Mouse (Mus musculus): ENCODE measurements at regions not wholly inside any gene's neighbourhood (a gene's known extent, or its start where the extent isn't known, plus 50 kb on each side); places are given as distances from the start of the nearest gene placed in this dataset.

DNA sequence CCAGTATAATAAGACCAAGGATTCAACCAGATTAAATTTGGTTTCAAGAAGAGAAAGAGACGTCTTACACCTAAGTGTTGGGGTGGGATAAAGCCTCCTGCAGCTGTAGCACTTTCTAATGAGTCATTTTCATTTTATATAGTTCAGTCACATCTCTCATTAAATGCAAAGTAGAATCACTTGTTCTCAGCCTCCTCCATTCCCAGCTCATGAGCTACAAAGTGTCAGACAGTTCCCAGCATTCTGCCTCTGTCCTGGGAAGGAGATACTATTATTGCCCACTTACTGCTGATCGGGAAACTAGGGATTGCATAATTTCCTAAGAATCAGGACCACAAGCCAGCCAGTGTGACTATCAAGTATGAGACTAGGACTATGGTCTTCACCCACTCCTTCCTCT is 158.9 kb downstream of the Tph2 start:
- no peak overlapping the region for H3K27ac ChIP-seq
- H3K9me3 ChIP-seq (replicated peaks): no peaks in the 10 kb centered on the region
- no peaks in the 10 kb centered on the region for H3K4me1 ChIP-seq (replicated peaks)
- no peaks in the 10 kb centered on the region for H3K27me3 ChIP-seq
- WGBS: 75% methylated on average over 2 of the region's 2 CpGs
- no peaks in the 10 kb centered on the region for H3K36me3 ChIP-seq
- H3K9ac ChIP-seq: no peak overlapping the region
- ATAC-seq (replicated peaks; ENCODE audit: insufficient number of reproducible peaks, insufficient read depth, low FRiP score, low read depth): no peak
- H3K4me2 ChIP-seq: no peak overlapping the region
- H3K4me3 ChIP-seq: no peak overlapping the region

GRCm38 (mm10) chr10:115019443-115019842 is 165.4 kb downstream of the Tph2 start:
- Histone ChIP-seq H3K4me2 (no peak overlapping the region), H3K9me3 (replicated peaks) (no peaks in the 10 kb centered on the region), H3K4me3 (no peak overlapping the region), H3K4me1 (replicated peaks) (no peaks in the 10 kb centered on the region), H3K27ac (no peak overlapping the region), H3K9ac (no peak overlapping the region), H3K36me3 (no peaks in the 10 kb centered on the region), H3K27me3 (no peaks in the 10 kb centered on the region)
- no peak for ATAC-seq (replicated peaks; ENCODE audit: insufficient number of reproducible peaks, insufficient read depth, low FRiP score, low read depth)
- 57% methylated on average over 9 of the region's 9 CpGs for WGBS

GRCm38 (mm10) chr10:115013491-115014001 is 171.3 kb downstream of the Tph2 start:
- Histone ChIP-seq H3K4me3 (no peak overlapping the region), H3K27me3 (no peaks in the 10 kb centered on the region), H3K36me3 (no peaks in the 10 kb centered on the region), H3K4me1 (replicated peaks) (no peaks in the 10 kb centered on the region), H3K9me3 (replicated peaks) (no peaks in the 10 kb centered on the region), H3K27ac (no peak overlapping the region), H3K9ac (no peak overlapping the region), H3K4me2 (peak overlapping the region; percentile 11; the same call in 1 of the 2 replicates)
- WGBS: 27% methylated on average over 11 of the region's 11 CpGs
- no peak for ATAC-seq (replicated peaks; ENCODE audit: insufficient number of reproducible peaks, insufficient read depth, low FRiP score, low read depth)

DNA sequence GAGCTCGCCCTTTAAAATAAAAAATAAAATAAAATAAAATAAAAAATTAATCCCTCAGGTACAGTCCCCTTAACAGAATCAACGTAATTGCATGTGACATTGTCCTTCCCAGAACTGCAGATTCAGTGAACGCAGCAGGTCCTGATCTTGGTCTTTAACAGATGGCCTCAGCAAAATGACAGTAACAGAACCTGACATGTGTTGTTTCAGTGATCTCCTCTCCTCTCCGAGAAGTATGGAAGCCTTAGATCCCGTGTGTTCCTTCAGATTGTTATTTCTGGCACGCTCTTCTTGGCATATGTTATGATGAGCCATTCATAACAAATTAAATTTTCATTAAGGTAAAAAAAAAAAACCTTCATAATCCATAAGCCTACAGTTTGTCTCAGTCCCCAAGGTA is 171.9 kb downstream of the Tph2 start:
- H3K9me3 ChIP-seq (replicated peaks): no peaks in the 10 kb centered on the region
- no peaks in the 10 kb centered on the region for H3K27me3 ChIP-seq
- no peaks in the 10 kb centered on the region for H3K4me1 ChIP-seq (replicated peaks)
- H3K4me3 ChIP-seq: no peak overlapping the region
- H3K36me3 ChIP-seq: no peaks in the 10 kb centered on the region
- H3K4me2 ChIP-seq: no peak overlapping the region
- ATAC-seq (replicated peaks; ENCODE audit: insufficient number of reproducible peaks, insufficient read depth, low FRiP score, low read depth): no peak
- no peak overlapping the region for H3K27ac ChIP-seq
- H3K9ac ChIP-seq: no peak overlapping the region
- 62% methylated on average over 6 of the region's 6 CpGs for WGBS

- Histone ChIP-seq H3K9ac (no peak overlapping the region), H3K27me3 (no peaks in the 10 kb centered on the region), H3K36me3 (no peaks in the 10 kb centered on the region), H3K4me1 (replicated peaks) (no peaks in the 10 kb centered on the region), H3K27ac (no peak overlapping the region), H3K4me3 (no peak overlapping the region), H3K9me3 (replicated peaks) (no peaks in the 10 kb centered on the region), H3K4me2 (no peak overlapping the region)
- 65% methylated on average over 7 of the region's 7 CpGs for WGBS
- no peak for ATAC-seq (replicated peaks; ENCODE audit: insufficient number of reproducible peaks, insufficient read depth, low FRiP score, low read depth)
Observed at GRCm38 (mm10) chr10:115012316-115012715, 172.5 kb downstream of the Tph2 start.

DNA sequence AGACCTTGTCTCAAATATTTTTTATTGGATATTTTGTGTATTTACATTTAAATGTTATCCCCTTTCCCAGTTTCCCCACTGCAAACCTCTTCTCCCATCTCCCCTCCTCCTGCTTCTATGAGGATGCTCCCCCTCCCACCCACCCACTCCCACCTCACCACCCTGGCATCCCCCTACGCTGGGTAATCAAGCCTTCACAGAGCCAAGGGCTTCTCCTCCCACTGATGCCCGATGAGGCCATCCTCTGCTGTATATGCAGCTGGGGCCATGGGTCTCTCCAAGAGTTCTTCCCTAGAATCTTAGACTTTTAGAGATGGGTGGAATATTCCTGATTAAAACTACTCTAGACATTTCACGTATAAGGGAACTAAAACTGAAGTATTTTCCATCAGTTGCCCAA is 172.9 kb downstream of the Tph2 start:
- Histone ChIP-seq H3K9ac (no peak overlapping the region), H3K4me1 (replicated peaks) (no peaks in the 10 kb centered on the region), H3K27ac (no peak overlapping the region), H3K36me3 (no peaks in the 10 kb centered on the region), H3K4me3 (no peak overlapping the region), H3K27me3 (no peaks in the 10 kb centered on the region), H3K9me3 (replicated peaks) (no peaks in the 10 kb centered on the region), H3K4me2 (no peak overlapping the region)
- no peak for ATAC-seq (replicated peaks; ENCODE audit: insufficient number of reproducible peaks, insufficient read depth, low FRiP score, low read depth)
- WGBS: 66% methylated on average over 3 of the region's 3 CpGs

- Histone ChIP-seq H3K36me3 (no peaks in the 10 kb centered on the region), H3K4me3 (no peak overlapping the region), H3K9me3 (replicated peaks) (no peaks in the 10 kb centered on the region), H3K4me1 (replicated peaks) (no peaks in the 10 kb centered on the region), H3K9ac (no peak overlapping the region), H3K4me2 (no peak overlapping the region), H3K27ac (no peak overlapping the region), H3K27me3 (no peaks in the 10 kb centered on the region)
- ATAC-seq (replicated peaks; ENCODE audit: insufficient number of reproducible peaks, insufficient read depth, low FRiP score, low read depth): no peak
- WGBS: 62% methylated on average over 3 of the region's 3 CpGs
Observed at GRCm38 (mm10) chr10:114996400-114996799, 188.4 kb downstream of the Tph2 start.

DNA sequence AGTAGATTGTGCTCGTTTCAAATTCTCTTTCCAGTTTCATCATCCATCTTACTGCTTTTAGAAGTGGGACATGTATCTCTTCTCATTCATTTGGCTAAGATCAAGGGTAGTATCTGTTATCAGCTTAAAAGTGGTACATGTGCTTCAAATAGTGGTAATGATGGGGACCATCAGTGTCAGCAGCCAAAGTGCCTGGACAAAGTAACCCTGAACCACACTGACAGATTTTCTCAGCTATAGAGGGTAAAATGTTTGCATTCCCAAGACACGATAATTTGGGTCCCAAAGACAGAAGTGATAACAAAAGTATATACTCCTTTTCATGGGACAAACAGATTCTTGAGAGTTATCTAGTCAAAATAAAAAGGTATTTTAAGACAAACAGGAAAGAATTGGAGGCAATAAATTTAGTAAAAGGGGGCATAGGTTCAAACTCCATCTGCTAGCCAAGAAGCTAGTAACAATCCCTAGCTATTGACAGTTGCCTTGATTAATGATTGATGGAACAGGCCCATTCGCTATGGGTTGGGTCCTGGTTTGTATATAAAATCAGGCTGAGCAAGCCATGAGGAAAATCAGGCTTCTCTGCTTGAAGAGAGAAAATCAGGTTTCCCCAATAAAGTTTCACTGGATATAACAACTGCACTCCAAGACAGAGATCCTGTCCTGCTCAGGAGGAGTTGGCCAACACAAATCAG is 189.5 kb downstream of the Tph2 start:
- Histone ChIP-seq H3K27me3 (no peaks in the 10 kb centered on the region), H3K4me1 (replicated peaks) (no peaks in the 10 kb centered on the region), H3K9me3 (replicated peaks) (no peaks in the 10 kb centered on the region), H3K4me2 (no peak overlapping the region), H3K27ac (no peak overlapping the region), H3K9ac (no peak overlapping the region), H3K4me3 (no peak overlapping the region), H3K36me3 (no peaks in the 10 kb centered on the region)
- ATAC-seq (replicated peaks; ENCODE audit: insufficient number of reproducible peaks, insufficient read depth, low FRiP score, low read depth): no peak
- WGBS: 50% methylated on average over 3 of the region's 3 CpGs

DNA sequence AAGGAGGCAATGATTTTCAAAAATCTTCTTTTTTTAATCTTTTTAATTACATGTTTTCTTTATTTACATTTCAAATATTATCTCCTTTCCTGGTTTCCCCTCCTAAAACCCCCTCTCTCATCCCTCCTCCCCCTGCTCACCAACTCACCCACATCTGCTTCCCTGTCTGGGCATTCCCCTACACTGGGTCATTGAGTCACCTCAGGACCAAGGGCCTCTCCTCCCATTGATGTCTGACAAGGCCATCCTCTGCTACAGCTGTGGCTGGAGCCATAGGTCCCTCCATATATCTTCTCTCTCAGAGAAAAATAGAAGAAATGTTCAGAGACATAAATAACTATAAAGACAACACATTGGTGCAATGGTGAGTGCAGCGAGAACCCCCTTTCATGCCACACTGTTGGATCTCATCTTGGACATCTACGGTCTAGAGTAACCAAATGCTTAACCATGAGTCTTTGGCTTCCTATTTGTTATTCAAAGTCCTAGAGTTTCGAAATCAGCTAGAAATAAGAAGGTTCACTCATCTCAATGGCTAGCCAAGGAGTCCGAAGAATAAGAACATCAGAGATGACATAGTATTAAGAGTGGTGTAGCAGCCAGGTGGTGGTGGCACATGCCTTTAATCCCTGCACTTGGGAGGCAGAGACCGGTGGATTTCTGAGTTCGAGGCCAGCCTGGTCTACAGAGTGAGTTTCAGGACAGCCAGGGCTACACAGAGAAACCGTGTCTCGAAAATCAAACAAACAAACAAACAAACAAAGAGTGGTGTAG is 186.5 kb upstream of the Trhde start:
- 80% methylated on average over 8 of the region's 8 CpGs for WGBS
- Histone ChIP-seq H3K27me3 (no peaks in the 10 kb centered on the region), H3K4me1 (replicated peaks) (no peaks in the 10 kb centered on the region), H3K27ac (no peak overlapping the region), H3K9ac (no peak overlapping the region), H3K4me3 (no peak overlapping the region), H3K9me3 (replicated peaks) (no peaks in the 10 kb centered on the region), H3K4me2 (no peak overlapping the region), H3K36me3 (no peaks in the 10 kb centered on the region)
- ATAC-seq (replicated peaks; ENCODE audit: insufficient number of reproducible peaks, insufficient read depth, low FRiP score, low read depth): no peak

GRCm38 (mm10) chr10:114972364-114972763 is 170.3 kb upstream of the Trhde start:
- Histone ChIP-seq H3K9ac (no peak overlapping the region), H3K4me1 (replicated peaks) (no peaks in the 10 kb centered on the region), H3K36me3 (no peaks in the 10 kb centered on the region), H3K9me3 (replicated peaks) (no peaks in the 10 kb centered on the region), H3K4me2 (no peak overlapping the region), H3K27ac (no peak overlapping the region), H3K27me3 (no peaks in the 10 kb centered on the region), H3K4me3 (no peak overlapping the region)
- ATAC-seq (replicated peaks; ENCODE audit: insufficient number of reproducible peaks, insufficient read depth, low FRiP score, low read depth): no peak
- 82% methylated on average over 2 of the region's 2 CpGs for WGBS

DNA sequence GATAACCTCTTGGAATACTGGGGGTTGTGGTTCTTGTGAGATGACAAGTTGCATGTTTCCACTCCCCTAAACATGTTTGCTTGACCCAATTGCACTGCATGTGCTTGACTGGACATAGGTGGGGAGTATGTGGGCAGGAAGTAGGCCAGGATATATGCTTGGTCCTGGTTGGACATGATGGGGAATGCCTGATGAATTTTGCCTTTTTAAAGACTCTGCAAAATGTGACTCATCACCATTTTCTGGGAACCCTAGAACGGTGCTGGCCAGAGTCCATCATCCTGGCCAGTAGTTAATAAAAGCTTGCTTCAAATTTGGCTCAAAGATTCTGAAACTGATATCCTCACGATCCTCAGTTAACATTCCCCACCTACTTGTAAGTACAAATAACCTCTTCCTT is 161.5 kb upstream of the Trhde start:
- H3K9ac ChIP-seq: no peak overlapping the region
- H3K4me3 ChIP-seq: no peak overlapping the region
- H3K36me3 ChIP-seq: no peaks in the 10 kb centered on the region
- H3K27me3 ChIP-seq: no peaks in the 10 kb centered on the region
- ATAC-seq (replicated peaks; ENCODE audit: insufficient number of reproducible peaks, insufficient read depth, low FRiP score, low read depth): no peak
- WGBS: 68% methylated on average over 2 of the region's 2 CpGs
- no peak overlapping the region for H3K27ac ChIP-seq
- no peaks in the 10 kb centered on the region for H3K4me1 ChIP-seq (replicated peaks)
- no peak overlapping the region for H3K4me2 ChIP-seq
- H3K9me3 ChIP-seq (replicated peaks): no peaks in the 10 kb centered on the region

GRCm38 (mm10) chr10:114957909-114958308 is 155.8 kb upstream of the Trhde start:
- no peaks in the 10 kb centered on the region for H3K36me3 ChIP-seq
- H3K9me3 ChIP-seq (replicated peaks): no peaks in the 10 kb centered on the region
- ATAC-seq (replicated peaks; ENCODE audit: insufficient number of reproducible peaks, insufficient read depth, low FRiP score, low read depth): no peak
- no peak overlapping the region for H3K4me2 ChIP-seq
- H3K4me1 ChIP-seq (replicated peaks): no peaks in the 10 kb centered on the region
- WGBS: 28% methylated on average over 3 of the region's 3 CpGs
- no peak overlapping the region for H3K9ac ChIP-seq
- no peaks in the 10 kb centered on the region for H3K27me3 ChIP-seq
- no peak overlapping the region for H3K27ac ChIP-seq
- H3K4me3 ChIP-seq: no peak overlapping the region

Measured in heart, embryonic 15.5 days (tissue).